Comparison of ENCODE assay signal across 21 mouse cellular contexts in genomic region chr13:6557771-6558170, GRCm38 (mm10). TPM values are rescaled to one million over a fixed set of nuclear protein-coding genes. Genes with fewer than 3 reads are reported as not detected.
DNase-seq lines count a peak whose midpoint lies in the region; ATAC-seq and TF ChIP-seq lines count a peak whose summit lies in the region.
"Had no signal": no experiment of that assay in that cellular context is flagged by ENCODE, and none has a peak within 500 bp of the region (broad histone marks: within the 10 kb centered on the region; RNA-seq: fewer than 3 reads in every experiment).

No protein-coding gene starts in this region.

- no peaks in the 10 kb centered on the region for H3K27me3 ChIP-seq in forebrain, embryonic 12.5 days
- no peaks in the 10 kb centered on the region for H3K27me3 ChIP-seq in forebrain, embryonic 11.5 days (ENCODE audit: control insufficient read depth, insufficient read depth, low read length)
- H3K27me3 ChIP-seq in forebrain, embryonic 15.5 days: no peaks in the 10 kb centered on the region
- no peaks in the 10 kb centered on the region for H3K27me3 ChIP-seq in midbrain, postnatal 0 days (ENCODE audit: insufficient read depth, low read length)
- no peaks in the 10 kb centered on the region for H3K27me3 ChIP-seq in kidney, adult 2 months (replicated peaks; ENCODE audit: control insufficient read depth, insufficient read depth, low read length)
- H3K27me3 ChIP-seq: CH12.LX; heart, embryonic 12.5 days; liver, embryonic 12.5 days; lung, embryonic 15.5 days had no signal

- no peaks in the 10 kb centered on the region for H3K4me1 ChIP-seq in forebrain, embryonic 12.5 days
- no peaks in the 10 kb centered on the region for H3K4me1 ChIP-seq in forebrain, embryonic 11.5 days (replicated peaks; ENCODE audit: control insufficient read depth, insufficient read depth, low read length)
- peaks cover 7% of the 10 kb centered on the region; the same call in 1 of the 2 replicates for H3K4me1 ChIP-seq in forebrain, embryonic 15.5 days
- no peaks in the 10 kb centered on the region for H3K4me1 ChIP-seq in midbrain, postnatal 0 days (ENCODE audit: insufficient read depth, low read length)
- no peaks in the 10 kb centered on the region for H3K4me1 ChIP-seq in kidney, adult 2 months (ENCODE audit: control insufficient read depth, insufficient read depth, low read length)
- H3K4me1 ChIP-seq: heart, embryonic 12.5 days; limb, embryonic 10.5 days; lung, embryonic 15.5 days had no signal

- H3K4me2 ChIP-seq in forebrain, embryonic 12.5 days: no peak overlapping the region
- H3K4me2 ChIP-seq in forebrain, embryonic 11.5 days (ENCODE audit: low read depth, low read length, severe bottlenecking): no peak overlapping the region
- H3K4me2 ChIP-seq in forebrain, embryonic 15.5 days (replicated peaks): no peak overlapping the region
- H3K4me2 ChIP-seq in midbrain, postnatal 0 days (ENCODE audit: low read depth, low read length, poor library complexity, severe bottlenecking): no peak overlapping the region
- H3K4me2 ChIP-seq: heart, embryonic 12.5 days; liver, embryonic 12.5 days; lung, embryonic 15.5 days had no signal

- no peak overlapping the region for H3K9ac ChIP-seq in forebrain, embryonic 12.5 days
- no peak overlapping the region for H3K9ac ChIP-seq in forebrain, embryonic 11.5 days (ENCODE audit: low read length)
- H3K9ac ChIP-seq in forebrain, embryonic 15.5 days (replicated peaks): no peak overlapping the region
- H3K9ac ChIP-seq in midbrain, postnatal 0 days (replicated peaks; ENCODE audit: low read length, poor library complexity, severe bottlenecking): no peak overlapping the region
- H3K9ac ChIP-seq: heart, embryonic 12.5 days; liver, embryonic 12.5 days; lung, embryonic 15.5 days had no signal

- ATAC-seq in forebrain, embryonic 12.5 days (ENCODE audit: low FRiP score): peak; percentile 27; the same call in 1 of the 2 replicates
- ATAC-seq in forebrain, embryonic 11.5 days (replicated peaks; ENCODE audit: low FRiP score): no peak
- peak; percentile 88 for ATAC-seq in forebrain, embryonic 15.5 days (replicated peaks)
- ATAC-seq in midbrain, postnatal 0 days (ENCODE audit: low FRiP score): peak; percentile 52
- no peak for ATAC-seq in erythroid progenitor cell, adult 5-6 weeks (replicated peaks; ENCODE audit: low FRiP score, poor library complexity, severe bottlenecking)
- ATAC-seq: activated CD4-positive, CD25-positive, alpha-beta regulatory T cell, adult 4 months; liver, embryonic 12.5 days had no signal

- H3K27ac ChIP-seq in forebrain, embryonic 12.5 days: no peak overlapping the region
- H3K27ac ChIP-seq in forebrain, embryonic 11.5 days (ENCODE audit: low read depth, low read length): no peak overlapping the region
- no peak overlapping the region for H3K27ac ChIP-seq in forebrain, embryonic 15.5 days (replicated peaks)
- H3K27ac ChIP-seq in midbrain, postnatal 0 days (ENCODE audit: low read depth, low read length): no peak overlapping the region
- H3K27ac ChIP-seq in kidney, adult 2 months (ENCODE audit: insufficient read depth, low read depth, low read length): no peak overlapping the region
- H3K27ac ChIP-seq: limb, embryonic 10.5 days; liver, embryonic 12.5 days; lung, embryonic 15.5 days had no signal

- peaks cover 81% of the 10 kb centered on the region for H3K36me3 ChIP-seq in forebrain, embryonic 12.5 days (replicated peaks)
- H3K36me3 ChIP-seq in forebrain, embryonic 11.5 days (ENCODE audit: control insufficient read depth, insufficient read depth, low read length): peaks cover 3% of the 10 kb centered on the region; the same call in 1 of the 2 replicates
- H3K36me3 ChIP-seq in forebrain, embryonic 15.5 days: peaks cover 76% of the 10 kb centered on the region
- H3K36me3 ChIP-seq in midbrain, postnatal 0 days (ENCODE audit: insufficient read depth, low read length): peaks cover 55% of the 10 kb centered on the region
- H3K36me3 ChIP-seq in kidney, adult 2 months (ENCODE audit: control insufficient read depth, insufficient read depth, low read length): no peaks in the 10 kb centered on the region; the same call in 1 of the 2 replicates

- DNase-seq in forebrain, embryonic 11.5 days (ENCODE audit: low spot score): no peak
- peak; percentile 52 for DNase-seq in layer of hippocampus, adult 9-11 months
- DNase-seq in layer of hippocampus, postnatal 36 days: no peak
- peak; percentile 66 for DNase-seq in midbrain, postnatal 0 days (ENCODE audit: low spot score)
- DNase-seq in kidney, adult 2 months: no peak
- DNase-seq: cerebellum, adult 18-20 months; gastrocnemius, postnatal 14 days; heart, postnatal 4 days; kidney, adult 8-10 months; kidney, postnatal 4 days; right cerebral cortex, postnatal 25 days had no signal

- H3K9me3 ChIP-seq in forebrain, embryonic 12.5 days: no peaks in the 10 kb centered on the region
- H3K9me3 ChIP-seq in forebrain, embryonic 11.5 days (ENCODE audit: control insufficient read depth, low read length): no peaks in the 10 kb centered on the region
- no peaks in the 10 kb centered on the region for H3K9me3 ChIP-seq in forebrain, embryonic 15.5 days
- no peaks in the 10 kb centered on the region for H3K9me3 ChIP-seq in midbrain, postnatal 0 days (ENCODE audit: low read length)
- H3K9me3 ChIP-seq: heart, embryonic 12.5 days; limb, embryonic 10.5 days; liver, embryonic 12.5 days; lung, embryonic 15.5 days had no signal

- no peak for TF ChIP-seq POLR2A in kidney, adult 2 months (IDR thresholded peaks at IDR 0.05; ENCODE audit: low read depth, low read length)

- no peak overlapping the region for H3K4me3 ChIP-seq in forebrain, embryonic 12.5 days (replicated peaks)
- H3K4me3 ChIP-seq in forebrain, embryonic 11.5 days (ENCODE audit: low read depth, low read length): no peak overlapping the region
- H3K4me3 ChIP-seq in forebrain, embryonic 15.5 days: no peak overlapping the region
- no peak overlapping the region for H3K4me3 ChIP-seq in midbrain, postnatal 0 days (ENCODE audit: low read depth, low read length)
- H3K4me3 ChIP-seq in kidney, adult 2 months (ENCODE audit: insufficient read depth, low read depth, low read length): no peak overlapping the region
- H3K4me3 ChIP-seq: heart, embryonic 12.5 days; limb, embryonic 10.5 days; liver, embryonic 12.5 days; lung, embryonic 15.5 days; myocyte had no signal

- TF ChIP-seq CTCF in midbrain, postnatal 0 days (IDR thresholded peaks at IDR 0.05): no peak
- TF ChIP-seq CTCF in kidney, adult 2 months (conservative IDR thresholded peaks at IDR 0.05; ENCODE audit: insufficient read depth, insufficient read length, low read depth, low read length): no peak

- 92% methylated on average over 7 of the region's 7 CpGs for WGBS in forebrain, embryonic 12.5 days
- WGBS in forebrain, embryonic 11.5 days: 95% methylated on average over 7 of the region's 7 CpGs
- 43% methylated on average over 7 of the region's 7 CpGs for WGBS in forebrain, embryonic 15.5 days
- 62% methylated on average over 7 of the region's 7 CpGs for WGBS in midbrain, postnatal 0 days
- WGBS in kidney, adult 2 months: 93% methylated on average over 7 of the region's 7 CpGs

RNA-seq across cellular contexts. Expression of gene Pitrm1, which starts 9.8 kb away (rescaled TPM):
- 79.6 and 84.1 TPM in 2 replicates for polyA plus RNA-seq in forebrain, embryonic 12.5 days (2016; fragmentation: Nextera tagmentation; extraction: Ambion mirVana)
- 109 and 111 TPM in 2 replicates for polyA plus RNA-seq in forebrain, embryonic 11.5 days (2014; fragmentation: Nextera tagmentation; extraction: Ambion mirVana)
- total RNA-seq in layer of hippocampus, postnatal 36 days (2021): 10 to 100 TPM; 46.7 to 53.7 TPM
- polyA plus RNA-seq in forebrain, embryonic 15.5 days (2015; fragmentation: Nextera tagmentation; extraction: Ambion mirVana): 51.8 and 56.8 TPM in 2 replicates
- total RNA-seq in midbrain, postnatal 0 days (2014; rRNA removed): 39.4 and 47.8 TPM in 2 replicates
- 31.7 and 35.2 TPM in 2 replicates for polyA plus RNA-seq in midbrain, postnatal 0 days (2015; fragmentation: Nextera tagmentation; extraction: Ambion mirVana)
- 44.2 TPM in 2 replicates for polyA plus RNA-seq in kidney, adult 2 months (2012; rRNA removed)
- total RNA-seq in erythroid progenitor cell, adult 5-6 weeks (2015; ENCODE audit: low replicate concordance): 91.5 and 120 TPM in 2 replicates
- 79.7 and 93.1 TPM in 2 replicates for total RNA-seq in erythroid progenitor cell, adult 5-6 weeks (2017; ENCODE audit: low replicate concordance)

Comparison
In these comparisons a context has a peak if more than half of its experiments do, and no peak if none do; other contexts are left out.
1. ATAC-seq: peak in forebrain, embryonic 12.5 days (single experiment), forebrain, embryonic 15.5 days (single experiment) and midbrain, postnatal 0 days (single experiment); none in forebrain, embryonic 11.5 days (single experiment) and erythroid progenitor cell, adult 5-6 weeks (single experiment).
2. DNase-seq: peak in layer of hippocampus, adult 9-11 months (single experiment) and midbrain, postnatal 0 days (single experiment); none in forebrain, embryonic 11.5 days (single experiment), layer of hippocampus, postnatal 36 days (0 of 2) and kidney, adult 2 months (single experiment).